Mouse (Mus musculus) effector memory CD4-positive, alpha-beta T cell, adult 7 months (primary cell): Measurements from ENCODE around the gene Tamm41. TPM values are rescaled to one million over a fixed set of nuclear protein-coding genes. Genes with fewer than 3 reads are reported as not detected.

Experiments used
- polyA plus RNA-seq: library from polyadenylated mRNA; unstranded; fragments of 100-300 nt; shearing (Covaris generic); gene quantifications from one replicate; pipeline ENCODE4 v1.2.1, GENCODE M21; 2017

Gene Tamm41
- 24.3 TPM for polyA plus RNA-seq

GRCm38 (mm10) chr6:115037103-115038094, at the start of gene Tamm41:
Gene Tamm41 (minus strand): TSS chr6:115037876.

GRCm38 (mm10) chr6:114969213-114970120, 68.2 kb downstream of the Tamm41 start, which contains the start of gene Vgll4:
Gene Vgll4 (minus strand): TSS chr6:114969994.

Other genes starting within 250 kb of the Tamm41 start
- gene Vgll4, start 67.9 kb downstream of the Tamm41 start, polyA plus RNA-seq: 238 TPM
- gene Syn2, start 97.0 kb upstream of the Tamm41 start, polyA plus RNA-seq: 0.21 TPM
- not detected for gene Gm17482, start 189.5 kb upstream of the Tamm41 start, polyA plus RNA-seq
- gene Timp4, start 214.3 kb upstream of the Tamm41 start, polyA plus RNA-seq: 0.50 TPM